Mouse (Mus musculus): ENCODE data around the gene Esp1. TPM values are rescaled to one million over a fixed set of nuclear protein-coding genes. Genes with fewer than 3 reads are reported as not detected.
"Not testable (repeated sequence)": the region's sequence is repeated elsewhere in the genome, so short reads cannot be mapped to it uniquely, and the experiment has no call there.

Gene Esp1
- total RNA-seq (2021): not detected

- no peak for DNase-seq (ENCODE audit: low spot score in 2 of 2)
- intact Hi-C loops (cut with DNase I): no loop called here
Measured at GRCm38 (mm10) chr17:40726820-40727219, at the start of gene Esp1. Esp1 (plus strand) TSS chr17:40727120.

GRCm38 (mm10) chr17:40716273-40716672, 10.6 kb upstream of the Esp1 start:
- DNase-seq (ENCODE audit: low spot score in 2 of 2): no peak
- intact Hi-C loops (cut with DNase I): no loop called here

GRCm38 (mm10) chr17:40717055-40717454, 9.9 kb upstream of the Esp1 start:
- DNase-seq (ENCODE audit: low spot score in 2 of 2); intact Hi-C loops (cut with DNase I): not testable (repeated sequence)

- DNase-seq (ENCODE audit: low spot score in 2 of 2): no peak
- intact Hi-C loops (cut with DNase I): no loop called here
Measured at GRCm38 (mm10) chr17:40731296-40731695, 4.4 kb downstream of the Esp1 start.

GRCm38 (mm10) chr17:40731724-40732123, 4.8 kb downstream of the Esp1 start:
- intact Hi-C loops (cut with DNase I): no loop called here
- no peak for DNase-seq (ENCODE audit: low spot score in 2 of 2)

- intact Hi-C loops (cut with DNase I): no loop called here
- no peak for DNase-seq (ENCODE audit: low spot score in 2 of 2)
Measured at GRCm38 (mm10) chr17:40763662-40764061, 36.7 kb downstream of the Esp1 start.

- no peak for DNase-seq (ENCODE audit: low spot score in 2 of 2)
- intact Hi-C loops (cut with DNase I): no loop called here
Measured at GRCm38 (mm10) chr17:40767120-40767519, 40.2 kb downstream of the Esp1 start.

Other genes with a start within 250 kb of the Esp1 start
- not detected for gene Esp8, start 207.1 kb upstream of the Esp1 start, total RNA-seq (2021)
- gene Esp6, start 165.6 kb upstream of the Esp1 start, total RNA-seq (2021): not detected
- not detected for gene Esp4, start 128.5 kb upstream of the Esp1 start, total RNA-seq (2021)
- gene Esp3, start 95.0 kb upstream of the Esp1 start, total RNA-seq (2021): not detected
- not detected for gene Crisp2, start 79.9 kb downstream of the Esp1 start, total RNA-seq (2021)
- gene Rhag, start 84.0 kb downstream of the Esp1 start, total RNA-seq (2021): not detected
- not detected for gene 9130008F23Rik, start 153.4 kb downstream of the Esp1 start, total RNA-seq (2021)
- gene Glyatl3, start 187.2 kb downstream of the Esp1 start, total RNA-seq (2021): not detected
- 10 to 100 TPM; 40.3 to 41.9 TPM for gene Mut, start 207.6 kb downstream of the Esp1 start, total RNA-seq (2021)
- gene Cenpq, start 207.9 kb downstream of the Esp1 start, total RNA-seq (2021): 1 to 10 TPM; 5.2 to 5.6 TPM